Mouse (Mus musculus): ENCODE measurements around the gene Trpm3.
"Not testable (repeated sequence)": the region's sequence is repeated elsewhere in the genome, so short reads cannot be mapped to it uniquely, and the experiment has no call there.

Gene Trpm3

GRCm38 (mm10) chr19:22973294-22973693 is 834.4 kb downstream of the Trpm3 start:
- no peak for DNase-seq (ENCODE audit: low read depth, low spot score)

- no peak for DNase-seq (ENCODE audit: low read depth, low spot score)
Observed at GRCm38 (mm10) chr19:22973727-22974126, 834.9 kb downstream of the Trpm3 start.

- DNase-seq (ENCODE audit: low read depth, low spot score): no peak
Observed at GRCm38 (mm10) chr19:22975801-22976200, 837.0 kb downstream of the Trpm3 start.

- no peak for DNase-seq (ENCODE audit: low read depth, low spot score)
Observed at GRCm38 (mm10) chr19:22977508-22977907, 838.7 kb downstream of the Trpm3 start.

- no peak for DNase-seq (ENCODE audit: low read depth, low spot score)
Observed at GRCm38 (mm10) chr19:22978763-22979162, 839.9 kb downstream of the Trpm3 start.

GRCm38 (mm10) chr19:22979191-22979590 is 840.3 kb downstream of the Trpm3 start:
- DNase-seq (ENCODE audit: low read depth, low spot score): no peak

GRCm38 (mm10) chr19:22987914-22988313 is 849.1 kb downstream of the Trpm3 start:
- no peak for DNase-seq (ENCODE audit: low read depth, low spot score)

- DNase-seq (ENCODE audit: low read depth, low spot score): no peak
Observed at GRCm38 (mm10) chr19:22993946-22994345, 855.1 kb downstream of the Trpm3 start.

GRCm38 (mm10) chr19:22994531-22994930 is 855.7 kb downstream of the Trpm3 start:
- DNase-seq (ENCODE audit: low read depth, low spot score): no peak

- no peak for DNase-seq (ENCODE audit: low read depth, low spot score)
Observed at GRCm38 (mm10) chr19:23000293-23000692, 861.4 kb downstream of the Trpm3 start.

GRCm38 (mm10) chr19:23003861-23004260 is 865.0 kb downstream of the Trpm3 start:
- DNase-seq (ENCODE audit: low read depth, low spot score): no peak

GRCm38 (mm10) chr19:23005851-23006250 is 867.0 kb downstream of the Trpm3 start:
- DNase-seq (ENCODE audit: low read depth, low spot score): no peak

- DNase-seq (ENCODE audit: low read depth, low spot score): peak; percentile 48
Observed at GRCm38 (mm10) chr19:23006517-23007273, 867.8 kb downstream of the Trpm3 start.

- DNase-seq (ENCODE audit: low read depth, low spot score): no peak
Observed at GRCm38 (mm10) chr19:23013695-23014094, 874.8 kb downstream of the Trpm3 start.

GRCm38 (mm10) chr19:23015516-23015915 is 876.7 kb downstream of the Trpm3 start:
- peak; percentile 89 for DNase-seq (ENCODE audit: low read depth, low spot score)

- DNase-seq (ENCODE audit: low read depth, low spot score): no peak
Observed at GRCm38 (mm10) chr19:23018186-23018727, 879.4 kb downstream of the Trpm3 start.

- DNase-seq (ENCODE audit: low read depth, low spot score): no peak
Observed at GRCm38 (mm10) chr19:23022902-23023301, 884.1 kb downstream of the Trpm3 start.

- DNase-seq (ENCODE audit: low read depth, low spot score): no peak
Observed at GRCm38 (mm10) chr19:23023316-23023960, 884.6 kb downstream of the Trpm3 start.

- no peak for DNase-seq (ENCODE audit: low read depth, low spot score)
Observed at GRCm38 (mm10) chr19:23024821-23025220, 886.0 kb downstream of the Trpm3 start.

GRCm38 (mm10) chr19:23026427-23026826 is 887.6 kb downstream of the Trpm3 start:
- no peak for DNase-seq (ENCODE audit: low read depth, low spot score)

- no peak for DNase-seq (ENCODE audit: low read depth, low spot score)
Observed at GRCm38 (mm10) chr19:23028283-23028682, 889.4 kb downstream of the Trpm3 start.

- DNase-seq (ENCODE audit: low read depth, low spot score): not testable (repeated sequence)
Observed at GRCm38 (mm10) chr19:23033343-23033742, 894.5 kb downstream of the Trpm3 start.

GRCm38 (mm10) chr19:23034117-23034516 is 895.3 kb downstream of the Trpm3 start:
- DNase-seq (ENCODE audit: low read depth, low spot score): no peak
